Mouse (Mus musculus) stomach, embryonic 15.5 days (tissue): ENCODE data around the gene Cyp2d40. TPM values are rescaled to one million over a fixed set of nuclear protein-coding genes. Genes with fewer than 3 reads are reported as not detected.

ENCODE experiments used
- ATAC-seq: fragments of 200-750 bp; cut with Nextera tagmentation; 2 replicates; pipeline ENCODE4 v1.8.0; 2017; ENCODE audit warnings: low read depth, moderate number of reproducible peaks, moderate TSS enrichment; ENCODE audit not compliant: insufficient read depth, low FRiP score
- H3K27ac ChIP-seq: fragments of 300-500 bp; sonication (generic); 2 replicates; pipeline ENCODE4 v1.5.1; 2015; ENCODE audit warnings: mild to moderate bottlenecking, inconsistent platforms
- H3K27me3 ChIP-seq: fragments of 300-500 bp; sonication (generic); replicated peaks from 2 replicates; pipeline ENCODE4 v1.6.1; 2015; ENCODE audit warnings: inconsistent platforms
- H3K36me3 ChIP-seq: fragments of 300-500 bp; sonication (generic); 2 replicates; pipeline ENCODE4 v1.6.1; 2015; ENCODE audit warnings: inconsistent platforms
- H3K4me1 ChIP-seq: fragments of 300-500 bp; sonication (generic); 2 replicates; pipeline ENCODE4 v1.6.1; 2015; ENCODE audit warnings: inconsistent platforms
- H3K4me2 ChIP-seq: fragments of 300-500 bp; sonication (generic); 2 replicates; pipeline ENCODE4 v1.6.1; 2015; ENCODE audit warnings: mild to moderate bottlenecking, inconsistent platforms
- H3K4me3 ChIP-seq: fragments of 300-500 bp; sonication (generic); replicated peaks from 2 replicates; pipeline ENCODE4 v1.5.1; 2015; ENCODE audit warnings: inconsistent platforms
- H3K9ac ChIP-seq: fragments of 300-500 bp; sonication (generic); 2 replicates; pipeline ENCODE4 v1.6.1; 2015; ENCODE audit warnings: inconsistent platforms
- H3K9me3 ChIP-seq: fragments of 300-500 bp; sonication (generic); 2 replicates; pipeline ENCODE4 v1.6.1; 2016; ENCODE audit warnings: inconsistent platforms
- WGBS: fragments of 180-500 bp; shearing (Covaris S2); methylation state at CpG from one replicate; pipeline ENCODE4 v1.1.7; 2015; 5-methylcytosine and 5-hydroxymethylcytosine counted together
- polyA plus RNA-seq: library from polyadenylated mRNA; unstranded; fragments of >200 nt; fragmentation: Nextera tagmentation; extraction: Ambion mirVana; gene quantifications from 2 replicates; pipeline ENCODE4 v1.2.1, GENCODE M21; 2015

The Cyp2d40 gene
- not detected in 2 replicates for polyA plus RNA-seq

GRCm38 (mm10) chr15:82763631-82764420 is at the start of gene Cyp2d40:
Cyp2d40 (minus strand) TSS chr15:82764183.
- H3K27me3 ChIP-seq, result no peaks in the 10 kb centered on the region
- H3K27ac ChIP-seq, result no peak within 1 kb of the TSS
- no peak within 1 kb of the TSS for H3K4me3 ChIP-seq
- H3K36me3 ChIP-seq, result no peaks in the 10 kb centered on the region
- H3K4me1 ChIP-seq, result no peaks in the 10 kb centered on the region
- H3K4me2 ChIP-seq, result no peak within 1 kb of the TSS
- WGBS, result 89% methylated on average over 9 of the region's 9 CpGs
- H3K9me3 ChIP-seq, result no peaks in the 10 kb centered on the region
- no peak within 1 kb of the TSS for H3K9ac ChIP-seq
- ATAC-seq, result no peak

GRCm38 (mm10) chr15:82810556-82810955 is 46.6 kb upstream of the Cyp2d40 start:
- H3K4me1 ChIP-seq, result peaks cover 3% of the 10 kb centered on the region; the same call in 1 of the 2 replicates
- no peak for ATAC-seq
- no peaks in the 10 kb centered on the region for H3K9me3 ChIP-seq
- no peaks in the 10 kb centered on the region for H3K36me3 ChIP-seq
- WGBS, result 68% methylated on average over 1 of the region's 1 CpGs
- no peak overlapping the region for H3K4me3 ChIP-seq
- no peak overlapping the region for H3K27ac ChIP-seq
- no peaks in the 10 kb centered on the region for H3K27me3 ChIP-seq
- H3K4me2 ChIP-seq, result no peak overlapping the region
- H3K9ac ChIP-seq, result no peak overlapping the region

DNA sequence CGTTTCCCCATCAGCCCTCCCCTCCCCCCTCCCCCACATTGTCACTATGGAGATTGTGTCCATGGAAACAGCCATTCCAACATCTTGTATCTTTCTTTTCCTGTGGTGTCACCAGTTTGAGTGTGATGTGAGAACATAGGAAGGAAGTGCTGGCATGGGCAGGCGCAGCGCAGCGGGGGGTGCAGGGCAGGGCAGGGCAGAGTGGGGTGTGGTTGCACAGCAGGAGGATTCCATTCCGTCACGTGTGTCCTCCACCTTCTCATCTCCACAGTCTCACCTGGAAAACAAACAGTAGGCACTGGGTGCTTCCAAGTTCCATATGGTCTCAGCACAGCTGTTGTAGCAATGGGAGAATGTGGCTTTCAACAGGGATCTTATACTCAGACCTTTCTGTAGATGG is 45.5 kb upstream of the Cyp2d40 start:
- H3K36me3 ChIP-seq, result no peaks in the 10 kb centered on the region
- WGBS, result 80% methylated on average over 6 of the region's 6 CpGs
- no peaks in the 10 kb centered on the region for H3K27me3 ChIP-seq
- H3K4me2 ChIP-seq, result no peak overlapping the region
- H3K4me3 ChIP-seq, result no peak overlapping the region
- H3K4me1 ChIP-seq, result peaks cover 3% of the 10 kb centered on the region; the same call in 1 of the 2 replicates
- no peak for ATAC-seq
- H3K9me3 ChIP-seq, result no peaks in the 10 kb centered on the region
- no peak overlapping the region for H3K9ac ChIP-seq
- H3K27ac ChIP-seq, result no peak overlapping the region

- WGBS, result 80% methylated on average over 5 of the region's 5 CpGs
- H3K27me3 ChIP-seq, result no peaks in the 10 kb centered on the region
- no peak overlapping the region for H3K4me2 ChIP-seq
- H3K27ac ChIP-seq, result no peak overlapping the region
- H3K4me3 ChIP-seq, result no peak overlapping the region
- H3K4me1 ChIP-seq, result peaks cover 3% of the 10 kb centered on the region; the same call in 1 of the 2 replicates
- ATAC-seq, result no peak
- no peak overlapping the region for H3K9ac ChIP-seq
- no peaks in the 10 kb centered on the region for H3K36me3 ChIP-seq
- H3K9me3 ChIP-seq, result no peaks in the 10 kb centered on the region
These were observed 43.2 kb upstream of the Cyp2d40 start for GRCm38 (mm10) chr15:82806969-82807763.

GRCm38 (mm10) chr15:82804708-82805639 is 41.0 kb upstream of the Cyp2d40 start:
- Histone ChIP-seq H3K4me3 (no peak overlapping the region), H3K4me1 (peaks cover 3% of the 10 kb centered on the region; the same call in 1 of the 2 replicates), H3K9me3 (no peaks in the 10 kb centered on the region), H3K27ac (no peak overlapping the region), H3K9ac (no peak overlapping the region), H3K36me3 (no peaks in the 10 kb centered on the region), H3K27me3 (no peaks in the 10 kb centered on the region), H3K4me2 (no peak overlapping the region)
- WGBS, result 76% methylated on average over 5 of the region's 5 CpGs
- ATAC-seq, result no peak

DNA sequence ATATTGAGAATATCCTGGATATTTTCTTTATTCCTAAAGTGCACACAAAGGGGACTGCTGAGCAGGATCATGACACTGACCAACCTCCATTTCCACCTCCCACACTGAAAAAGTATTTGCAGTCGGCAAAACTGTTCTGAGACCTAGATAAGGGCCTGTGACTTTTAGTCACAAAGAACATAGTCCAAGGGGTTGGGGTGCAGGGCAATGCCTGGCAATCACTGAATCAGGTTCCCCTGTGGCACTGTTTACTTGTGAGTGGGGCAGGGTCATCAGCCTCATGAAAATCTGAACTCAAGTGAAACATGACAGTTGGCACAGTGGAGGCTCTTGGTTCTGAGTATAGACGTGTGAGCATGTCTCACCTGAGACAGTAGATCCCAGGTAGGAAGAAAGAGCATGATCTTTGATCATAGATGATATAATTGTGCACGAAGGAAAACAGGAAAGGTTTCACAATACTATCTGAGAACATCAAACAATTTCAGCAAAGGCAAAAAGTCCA is 32.0 kb upstream of the Cyp2d40 start:
- ATAC-seq, result no peak
- Histone ChIP-seq H3K4me2 (no peak overlapping the region), H3K27me3 (no peaks in the 10 kb centered on the region), H3K4me3 (no peak overlapping the region), H3K27ac (no peak overlapping the region), H3K4me1 (no peaks in the 10 kb centered on the region), H3K36me3 (no peaks in the 10 kb centered on the region), H3K9me3 (no peaks in the 10 kb centered on the region), H3K9ac (no peak overlapping the region)
- WGBS, result 67% methylated on average over 3 of the region's 3 CpGs

GRCm38 (mm10) chr15:82794277-82794676 is 30.3 kb upstream of the Cyp2d40 start, which contains the start of gene Cyp2d26:
Cyp2d26 (minus strand) TSS chr15:82794294.
- Histone ChIP-seq H3K27ac (peak within 1 kb of the TSS; percentile 71), H3K4me1 (no peaks in the 10 kb centered on the region), H3K27me3 (no peaks in the 10 kb centered on the region), H3K4me3 (0 out of 2 replicates have a peak within 1 kb of the TSS, but pooled peaks have one; percentile 6), H3K36me3 (no peaks in the 10 kb centered on the region), H3K4me2 (peak within 1 kb of the TSS; percentile 33), H3K9me3 (no peaks in the 10 kb centered on the region), H3K9ac (no peak within 1 kb of the TSS)
- peak; percentile 92 for ATAC-seq
- 72% methylated on average over 5 of the region's 5 CpGs for WGBS

- WGBS, result 66% methylated on average over 6 of the region's 6 CpGs
- Histone ChIP-seq H3K9ac (no peak overlapping the region), H3K4me2 (peak overlapping the region; percentile 33)
These were observed 29.9 kb upstream of the Cyp2d40 start for GRCm38 (mm10) chr15:82793868-82794267.

DNA sequence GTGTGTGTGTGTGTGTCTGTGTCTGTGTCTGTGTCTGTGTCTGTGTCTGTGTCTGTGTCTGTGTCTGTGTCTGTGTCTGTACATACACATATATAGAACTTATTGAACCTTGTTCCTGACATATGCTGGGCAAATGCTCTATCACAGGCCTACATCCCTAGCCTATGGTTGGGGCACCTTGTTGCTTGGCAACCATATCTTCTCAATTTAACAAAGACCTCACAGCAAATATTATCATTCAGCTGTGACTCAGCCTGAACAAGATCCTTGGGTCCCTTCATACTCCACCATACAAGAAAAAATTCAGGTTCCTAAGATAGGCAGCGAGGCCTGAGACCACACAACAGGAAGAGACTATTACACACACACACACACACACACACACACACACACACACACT is 29.5 kb upstream of the Cyp2d40 start:
- H3K27ac ChIP-seq, result peak overlapping the region; percentile 71
- H3K9me3 ChIP-seq, result no peaks in the 10 kb centered on the region
- ATAC-seq, result peak; percentile 53; the same call in 1 of the 2 replicates
- no peak overlapping the region for H3K9ac ChIP-seq
- H3K4me2 ChIP-seq, result peak overlapping the region; percentile 33
- 0 out of 2 replicates have a peak overlapping the region, but pooled peaks have one; percentile 6 for H3K4me3 ChIP-seq
- no peaks in the 10 kb centered on the region for H3K36me3 ChIP-seq
- no peaks in the 10 kb centered on the region for H3K27me3 ChIP-seq
- WGBS, result 44% methylated on average over 1 of the region's 1 CpGs
- H3K4me1 ChIP-seq, result no peaks in the 10 kb centered on the region

More at GRCm38 (mm10) chr15:82793868-82794267, 29.9 kb upstream of the Cyp2d40 start:
- H3K4me3 ChIP-seq, result 0 out of 2 replicates have a peak overlapping the region, but pooled peaks have one; percentile 6
- H3K27ac ChIP-seq, result peak overlapping the region; percentile 71
- H3K4me1 ChIP-seq, result no peaks in the 10 kb centered on the region
- peak; percentile 11; the same call in 1 of the 2 replicates for ATAC-seq
- no peaks in the 10 kb centered on the region for H3K36me3 ChIP-seq
- H3K9me3 ChIP-seq, result no peaks in the 10 kb centered on the region
- H3K27me3 ChIP-seq, result no peaks in the 10 kb centered on the region

DNA sequence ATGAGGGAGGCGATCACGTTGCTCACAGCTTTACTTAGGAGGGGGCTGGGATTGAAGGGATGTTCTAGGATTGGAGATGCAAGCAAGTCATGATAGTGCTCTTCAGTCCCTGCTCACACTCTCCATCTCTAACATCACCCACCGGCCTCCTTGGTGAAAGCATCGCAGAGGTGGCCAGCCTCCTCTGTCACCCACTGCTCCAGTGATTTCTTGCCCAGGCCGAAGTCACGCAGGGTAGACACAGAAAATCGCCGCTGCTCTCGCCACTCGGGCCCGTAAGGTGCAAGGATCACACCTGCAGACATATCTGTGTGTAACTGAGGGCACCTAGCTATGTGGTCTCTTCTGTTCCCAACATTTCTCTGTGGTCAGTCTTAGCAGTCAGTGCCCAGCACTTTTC is 28.6 kb upstream of the Cyp2d40 start:
- H3K27ac ChIP-seq, result peak overlapping the region; percentile 35; the same call in 1 of the 2 replicates
- no peaks in the 10 kb centered on the region for H3K9me3 ChIP-seq
- H3K4me2 ChIP-seq, result peak overlapping the region; percentile 21
- ATAC-seq, result no peak
- no peaks in the 10 kb centered on the region for H3K27me3 ChIP-seq
- 91% methylated on average over 11 of the region's 11 CpGs for WGBS
- H3K9ac ChIP-seq, result no peak overlapping the region
- no peaks in the 10 kb centered on the region for H3K36me3 ChIP-seq
- H3K4me1 ChIP-seq, result no peaks in the 10 kb centered on the region
- H3K4me3 ChIP-seq, result no peak overlapping the region

GRCm38 (mm10) chr15:82784581-82784980 is 20.6 kb upstream of the Cyp2d40 start:
- Histone ChIP-seq H3K27me3 (no peaks in the 10 kb centered on the region), H3K36me3 (no peaks in the 10 kb centered on the region), H3K4me2 (no peak overlapping the region), H3K9ac (no peak overlapping the region), H3K4me1 (no peaks in the 10 kb centered on the region), H3K4me3 (no peak overlapping the region), H3K9me3 (no peaks in the 10 kb centered on the region), H3K27ac (no peak overlapping the region)
- no peak for ATAC-seq
- WGBS, result 80% methylated on average over 1 of the region's 1 CpGs
